Mouse (Mus musculus) frontal cortex, postnatal 10 days (tissue): Measurements from ENCODE around the gene Calm3.
A peak's percentile ranks its signal among the peaks of the same experiment; 100 is the strongest.

ENCODE experiments used
- DNase-seq, 2 experiments: peaks; one replicate each; pipeline ENCODE4 v3.0.0; 2022; ENCODE audit warnings: low spot score in 2 of 2, mixed read lengths in 1 of 2

Gene Calm3

GRCm38 (mm10) chr7:16915461-16916340 lies 8.2 kb downstream of the Calm3 start:
- DNase-seq = no peak

GRCm38 (mm10) chr7:16914453-16915343 lies 9.2 kb downstream of the Calm3 start:
- no peak for DNase-seq

- peak in 1 of 2 experiments; percentile 69 for DNase-seq
These were observed 10.0 kb downstream of the Calm3 start for GRCm38 (mm10) chr7:16913806-16914452.

- no peak for DNase-seq
These were observed 11.6 kb downstream of the Calm3 start for GRCm38 (mm10) chr7:16912360-16912759.

- no peak for DNase-seq
These were observed 12.0 kb downstream of the Calm3 start for GRCm38 (mm10) chr7:16911904-16912303.

- no peak for DNase-seq
These were observed 14.0 kb downstream of the Calm3 start for GRCm38 (mm10) chr7:16909909-16910308.

- no peak for DNase-seq
These were observed 15.1 kb downstream of the Calm3 start for GRCm38 (mm10) chr7:16908859-16909258.

- DNase-seq = no peak
These were observed 15.5 kb downstream of the Calm3 start for GRCm38 (mm10) chr7:16908367-16908766.

GRCm38 (mm10) chr7:16907842-16908241 lies 16.1 kb downstream of the Calm3 start:
- no peak for DNase-seq

GRCm38 (mm10) chr7:16906889-16907559 lies 16.9 kb downstream of the Calm3 start:
- no peak for DNase-seq

GRCm38 (mm10) chr7:16906281-16906680 lies 17.6 kb downstream of the Calm3 start, which contains the start of gene Ptgir:
Gene Ptgir (plus strand): TSS chr7:16906490.
- no peak for DNase-seq

GRCm38 (mm10) chr7:16905491-16906021 lies 18.4 kb downstream of the Calm3 start:
- DNase-seq = no peak

GRCm38 (mm10) chr7:16904120-16904675 lies 19.7 kb downstream of the Calm3 start:
- no peak for DNase-seq

- DNase-seq = no peak
These were observed 20.4 kb downstream of the Calm3 start for GRCm38 (mm10) chr7:16903439-16903955.

- no peak for DNase-seq
These were observed 23.4 kb downstream of the Calm3 start for GRCm38 (mm10) chr7:16900526-16900925.

- no peak for DNase-seq
These were observed 28.4 kb downstream of the Calm3 start for GRCm38 (mm10) chr7:16895511-16895910.

GRCm38 (mm10) chr7:16895000-16895399 lies 28.9 kb downstream of the Calm3 start:
- DNase-seq = peak in 1 of 2 experiments; percentile 70

GRCm38 (mm10) chr7:16894279-16894678 lies 29.6 kb downstream of the Calm3 start:
- no peak for DNase-seq

GRCm38 (mm10) chr7:16893612-16894011 lies 30.3 kb downstream of the Calm3 start:
- no peak for DNase-seq

- DNase-seq = no peak
These were observed 31.6 kb downstream of the Calm3 start for GRCm38 (mm10) chr7:16892352-16892730.
